ENCODE assay signal across 19 mouse cellular contexts in genomic region chr15:4100341-4100921, GRCm38 (mm10).
"Had no signal": no experiment of that assay in that cellular context is flagged by ENCODE, and none has a peak within 500 bp of the region (broad histone marks: within the 10 kb centered on the region; RNA-seq: fewer than 3 reads in every experiment).

No protein-coding gene starts in this region.

- H3K27ac ChIP-seq: kidney, embryonic 15.5 days; left cerebral cortex, adult 2 months; limb, embryonic 12.5 days; limb, embryonic 15.5 days; liver, embryonic 14.5 days; macrophage; midbrain, embryonic 13.5 days; stomach, embryonic 15.5 days had no signal

- H3K4me2 ChIP-seq: kidney, embryonic 15.5 days; limb, embryonic 12.5 days; limb, embryonic 15.5 days; liver, embryonic 11.5 days; lung, embryonic 14.5 days; midbrain, embryonic 13.5 days; stomach, embryonic 15.5 days had no signal

- ATAC-seq: liver, postnatal 0 days; lung, postnatal 0 days; midbrain, embryonic 13.5 days had no signal

- H3K9ac ChIP-seq: kidney, embryonic 15.5 days; limb, embryonic 12.5 days; limb, embryonic 15.5 days; liver, embryonic 14.5 days; liver, postnatal 0 days; lung, embryonic 14.5 days; midbrain, embryonic 13.5 days; stomach, embryonic 15.5 days had no signal

- H3K4me3 ChIP-seq: kidney, embryonic 15.5 days; left cerebral cortex, adult 2 months; limb, embryonic 12.5 days; limb, embryonic 15.5 days; midbrain, embryonic 13.5 days; stomach, embryonic 15.5 days had no signal

- H3K27me3 ChIP-seq: kidney, embryonic 15.5 days; limb, embryonic 12.5 days; limb, embryonic 15.5 days; midbrain, embryonic 13.5 days; stomach, embryonic 15.5 days had no signal

- H3K4me1 ChIP-seq: limb, embryonic 15.5 days; midbrain, embryonic 13.5 days; stomach, embryonic 15.5 days had no signal

- H3K9me3 ChIP-seq: kidney, embryonic 15.5 days; limb, embryonic 12.5 days; limb, embryonic 15.5 days; midbrain, embryonic 13.5 days; stomach, embryonic 15.5 days had no signal

- DNase-seq: kidney, postnatal 10 days; kidney, postnatal 36 days; layer of hippocampus, postnatal 36 days; left cerebral cortex, postnatal 4 days; liver, postnatal 0 days; lung, embryonic 14.5 days; right cerebral cortex, postnatal 14 days; spleen, adult 18-20 months; thymus, postnatal 25 days had no signal
